Mouse (Mus musculus) adrenal gland, postnatal 25 days (tissue): ENCODE measurements around the gene Klf7. TPM values are rescaled to one million over a fixed set of nuclear protein-coding genes. Genes with fewer than 3 reads are reported as not detected.
"Not testable (repeated sequence)": the region's sequence is repeated elsewhere in the genome, so short reads cannot be mapped to it uniquely, and the experiment has no call there.

Source experiments
- DNase-seq: peaks from one replicate; pipeline ENCODE4 v3.0.0; 2021; ENCODE audit warnings: mixed read lengths
- long read RNA-seq: library from polyadenylated mRNA; stranded (forward); transcript quantifications from one replicate; pipeline ENCODE4 v2.0.0, GENCODE M21; 2021
- total RNA-seq: library from RNA; stranded (reverse); gene quantifications from 2 replicates; pipeline ENCODE4 v1.2.3, GENCODE M21; 2021

The Klf7 gene
- total RNA-seq = 18.6 and 23.3 TPM in 2 replicates
- long read RNA-seq, full-length matches to known transcripts = 3 of 13 reads
- long read RNA-seq, partial matches to known transcripts = 4 of 13 reads
- long read RNA-seq, other reads (novel, unspliced or antisense) = 6 of 13 reads

DNA sequence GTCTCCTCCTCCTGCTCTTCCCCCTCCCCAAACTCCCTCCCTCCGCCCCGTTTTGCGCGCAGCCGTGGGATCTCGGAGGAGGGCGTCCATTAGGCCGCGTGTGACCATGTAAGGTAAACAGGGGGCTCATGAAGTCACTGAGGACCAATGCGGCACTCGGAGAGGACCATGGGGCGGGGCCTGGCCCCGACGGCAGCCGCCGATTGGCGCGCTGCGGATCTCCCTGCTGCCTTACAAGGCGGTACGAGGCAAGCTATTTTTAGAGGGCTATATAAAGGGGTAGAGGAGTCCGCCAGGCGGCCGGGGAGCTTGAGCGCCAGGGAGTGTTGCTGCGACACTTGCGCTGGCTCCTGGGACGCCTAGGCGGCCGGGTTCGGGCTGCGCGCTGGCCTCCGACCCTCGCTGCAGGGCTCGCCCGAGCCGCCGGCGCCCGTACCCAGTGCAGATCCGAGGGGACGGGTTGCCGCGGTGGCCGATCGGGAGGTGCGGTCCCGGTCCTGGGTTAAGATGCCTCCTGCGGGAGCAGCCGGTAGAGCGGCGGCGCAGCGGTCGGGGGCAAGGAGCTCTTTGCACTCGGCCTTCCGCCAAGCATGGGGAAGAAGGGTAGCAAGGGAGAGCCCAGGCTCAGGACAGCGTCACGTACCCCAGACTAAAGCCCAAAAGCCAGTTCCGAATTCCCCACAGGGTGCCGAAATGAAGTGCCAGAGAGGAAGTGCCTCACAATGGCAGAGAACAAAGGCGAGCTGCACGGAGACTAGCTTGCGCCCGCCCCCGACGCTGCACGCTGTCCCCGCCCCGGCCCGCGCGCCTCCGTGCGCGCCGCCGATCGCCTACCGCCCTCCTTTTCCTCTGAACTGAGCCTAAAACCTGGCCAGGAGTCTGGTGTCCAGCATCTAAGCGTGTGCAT lies at the start of gene Klf7:
TSS of gene Klf7 (minus strand) at position 724 of the 907 bp plus-strand sequence.
- peak; percentile 94 for DNase-seq

GRCm38 (mm10) chr1:64164526-64165062 lies 42.5 kb upstream of the Klf7 start:
- DNase-seq = no peak

- no peak for DNase-seq
Observed at GRCm38 (mm10) chr1:64158766-64159165, 36.7 kb upstream of the Klf7 start.

DNA sequence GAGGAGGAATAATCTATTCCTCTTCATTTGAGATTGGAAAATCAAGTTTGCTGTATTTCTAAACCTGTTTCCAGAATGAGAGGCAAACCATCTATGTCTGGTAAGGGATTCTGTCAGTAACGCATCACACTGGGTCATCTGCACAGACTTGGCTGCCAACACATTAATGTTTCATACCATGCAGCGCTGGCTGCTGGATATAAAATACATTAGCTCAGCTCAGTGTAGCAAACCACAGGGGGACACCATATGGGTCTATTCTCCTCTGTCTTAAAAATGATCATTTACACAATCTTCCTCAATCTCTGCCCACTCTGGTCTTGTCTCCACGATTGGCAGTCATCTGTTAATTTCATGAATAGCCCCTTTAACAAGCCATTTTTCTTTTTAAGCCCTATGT lies 27.1 kb upstream of the Klf7 start:
- DNase-seq = no peak

DNA sequence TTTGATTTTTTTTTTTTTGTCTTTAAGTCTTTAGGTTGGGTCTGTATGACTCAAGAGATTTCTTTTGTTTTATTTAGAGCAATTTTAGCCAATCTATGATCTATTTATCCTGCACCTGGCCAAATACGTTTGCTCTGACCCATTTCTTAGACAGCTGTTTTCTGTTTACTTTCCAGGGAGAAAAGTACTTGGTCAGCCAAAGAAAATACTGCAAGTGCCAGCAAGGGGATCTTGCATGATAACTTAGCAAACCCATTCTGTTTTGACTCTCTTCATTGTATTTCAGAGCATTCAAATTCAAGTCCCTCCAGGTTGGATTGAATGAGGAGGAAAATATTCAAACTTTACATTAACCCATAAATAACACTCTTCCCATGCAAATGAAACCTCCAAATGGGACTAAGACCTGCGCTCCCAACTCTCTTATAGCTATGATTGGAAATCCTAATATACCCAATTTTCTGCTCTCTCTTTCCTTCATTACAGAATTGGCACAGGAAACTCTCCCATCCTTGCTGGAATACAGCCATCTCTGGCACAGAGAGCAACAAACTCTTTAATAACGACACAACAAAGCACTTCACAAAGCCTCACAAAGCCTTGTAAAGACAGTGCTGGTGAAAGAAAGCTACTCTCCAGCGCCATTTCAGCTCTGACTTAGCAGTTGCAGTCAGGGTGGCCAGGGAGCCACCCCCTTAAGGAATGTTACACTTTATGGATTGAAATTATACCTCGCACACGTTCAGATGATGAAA lies 20.8 kb upstream of the Klf7 start:
- DNase-seq = no peak

DNA sequence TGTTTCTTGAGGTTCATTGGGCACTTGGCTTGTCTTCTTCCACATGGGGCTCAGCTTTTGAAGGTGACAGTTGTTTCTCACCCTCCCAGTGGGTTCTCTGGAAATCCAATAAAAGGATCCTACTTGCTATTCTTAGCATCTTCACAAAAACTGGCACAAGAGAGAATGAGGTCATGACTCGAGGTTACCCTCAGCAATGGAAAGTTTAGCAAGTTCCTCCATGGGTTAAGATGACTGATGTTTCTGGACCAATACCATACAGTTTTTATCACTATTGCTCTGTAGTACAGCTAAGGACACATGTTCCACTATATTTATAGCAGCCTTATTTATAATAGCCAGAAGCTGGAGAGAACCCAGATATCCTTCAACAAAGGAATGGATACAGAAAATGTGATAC lies 12.4 kb upstream of the Klf7 start:
- DNase-seq = no peak

GRCm38 (mm10) chr1:64126822-64127221 lies 4.7 kb upstream of the Klf7 start:
- DNase-seq = no peak

- DNase-seq = no peak
Observed at GRCm38 (mm10) chr1:64122466-64122830, 366 bp upstream of the Klf7 start.

DNA sequence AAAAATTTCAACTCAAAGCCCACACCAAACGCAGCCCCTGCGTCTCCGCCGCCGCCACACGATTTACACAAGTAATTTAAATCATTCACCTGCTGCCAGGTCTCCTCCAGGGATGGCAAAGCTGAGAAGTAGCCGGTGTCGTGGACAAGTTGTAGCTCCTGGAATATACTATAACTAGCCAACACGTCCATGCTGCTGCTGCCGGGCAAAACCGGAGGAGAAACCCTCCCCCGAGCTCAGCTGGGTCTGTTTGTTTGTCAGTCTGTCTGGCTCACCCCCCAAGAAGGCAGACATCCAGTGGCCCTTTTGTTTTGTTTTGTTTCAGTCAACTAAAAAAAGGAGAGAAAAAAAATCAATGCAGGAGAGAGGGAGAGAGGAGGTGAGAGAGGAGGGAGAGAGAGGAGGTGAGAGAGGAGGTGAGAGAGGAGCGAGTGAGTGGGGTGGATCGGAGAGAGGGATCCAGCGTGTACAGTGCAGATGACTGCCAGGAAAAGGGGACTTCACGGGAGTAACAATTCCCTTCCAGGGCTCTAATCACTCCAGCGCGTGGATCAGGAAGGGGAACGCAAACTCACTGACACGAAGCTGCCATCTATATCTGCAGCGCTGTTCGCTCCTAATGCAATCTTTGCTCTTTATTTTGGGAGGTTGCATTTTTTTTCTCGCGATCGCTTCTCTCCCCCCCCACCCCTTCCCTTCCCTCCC lies 1.1 kb downstream of the Klf7 start:
- peak; percentile 30 for DNase-seq

DNA sequence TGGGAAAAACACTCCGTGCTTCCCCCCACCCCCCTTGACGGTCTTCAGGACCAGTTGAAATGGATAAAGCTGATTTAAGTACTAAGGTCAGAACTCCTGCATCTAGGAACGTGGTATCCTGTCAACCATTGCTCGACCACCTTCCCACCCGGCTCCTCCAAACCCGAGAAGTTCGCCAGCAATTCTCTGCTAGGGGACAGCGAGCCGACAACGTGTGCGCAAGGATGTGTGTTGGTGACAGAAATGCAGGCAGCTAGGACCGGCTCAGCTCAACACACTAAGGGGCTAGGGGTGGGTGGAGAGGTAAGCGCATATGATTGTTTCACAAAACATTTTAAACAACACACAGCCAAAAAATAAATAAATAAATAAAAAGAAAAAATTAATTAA lies 1.7 kb downstream of the Klf7 start:
- DNase-seq = peak; percentile 24

GRCm38 (mm10) chr1:64119851-64120250 lies 2.2 kb downstream of the Klf7 start:
- no peak for DNase-seq

- DNase-seq = peak; percentile 12
Observed at GRCm38 (mm10) chr1:64119358-64119794, 2.7 kb downstream of the Klf7 start.

- DNase-seq = no peak
Observed at GRCm38 (mm10) chr1:64118285-64119170, 3.6 kb downstream of the Klf7 start.

DNA sequence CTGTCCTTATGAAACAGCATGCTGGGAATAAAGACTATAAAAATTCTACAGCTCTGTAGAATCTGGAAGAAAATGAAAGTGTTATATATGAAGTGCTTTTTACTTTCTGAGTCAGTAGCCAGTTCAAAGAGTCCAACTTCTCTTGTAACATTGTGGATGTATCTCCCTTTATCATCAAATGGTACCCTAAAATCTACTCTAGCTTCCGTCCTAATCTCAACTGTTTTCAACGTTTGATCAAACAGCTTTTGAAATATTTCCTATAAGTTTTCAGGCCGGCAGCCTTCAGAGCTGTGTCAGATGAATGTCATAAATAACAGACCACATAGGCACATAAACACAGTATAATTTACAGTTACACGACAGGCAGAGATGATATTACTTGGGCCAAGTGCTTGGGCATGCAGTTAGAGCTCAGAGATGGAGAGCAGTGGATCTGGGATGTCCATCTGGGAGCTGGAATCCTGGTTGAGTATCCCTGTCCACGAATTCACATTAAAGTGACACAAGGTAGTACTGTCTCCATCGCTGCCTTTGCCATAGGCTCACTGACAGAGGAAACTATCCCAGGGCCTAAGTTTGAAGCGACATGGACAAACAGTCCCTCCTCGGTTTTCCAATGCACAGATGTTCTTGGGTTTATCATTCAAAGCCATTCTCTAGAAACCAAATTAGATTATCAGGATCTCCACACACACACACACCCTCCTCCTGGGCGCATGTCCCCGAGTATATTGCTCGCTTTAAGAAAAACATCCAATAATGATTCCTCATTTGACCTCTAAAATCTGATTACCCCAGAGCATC lies 4.4 kb downstream of the Klf7 start:
- DNase-seq = no peak

DNA sequence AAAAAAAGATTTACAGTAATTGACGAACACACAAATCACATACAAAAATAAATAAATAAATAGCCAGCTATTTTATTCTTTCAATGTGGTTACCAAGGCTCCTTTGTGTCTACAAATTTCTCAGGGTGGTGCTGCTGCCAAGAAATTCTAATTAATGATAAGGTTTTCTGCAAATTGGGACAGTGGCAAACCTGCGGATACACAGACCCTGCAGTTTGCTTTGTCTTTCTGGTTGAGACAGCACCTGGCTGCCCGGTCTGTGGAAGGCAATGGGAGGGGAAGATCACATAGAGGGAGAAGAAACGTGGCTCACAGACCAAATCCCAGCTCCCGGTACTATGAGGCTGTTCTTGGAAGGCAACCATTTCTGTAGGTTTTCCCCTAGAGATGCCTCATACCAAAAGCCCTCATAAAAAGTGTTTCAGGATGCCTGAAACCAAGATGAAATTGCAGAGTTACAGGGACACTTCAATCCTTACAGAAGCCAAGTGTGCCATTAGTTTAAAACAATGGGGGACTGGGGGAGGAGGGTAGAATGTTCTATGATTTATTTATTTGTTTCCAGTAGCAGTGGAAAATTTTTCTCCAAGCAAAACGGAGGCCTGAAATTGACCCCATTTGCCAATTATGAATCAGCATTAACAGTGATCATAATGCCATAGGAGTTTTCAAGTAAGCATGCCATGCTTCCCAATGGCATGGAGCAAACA lies 5.2 kb downstream of the Klf7 start:
- no peak for DNase-seq

GRCm38 (mm10) chr1:64114579-64114978 lies 7.5 kb downstream of the Klf7 start:
- DNase-seq = no peak

- DNase-seq = not testable (repeated sequence)
Observed at GRCm38 (mm10) chr1:64108653-64109052, 13.4 kb downstream of the Klf7 start.

DNA sequence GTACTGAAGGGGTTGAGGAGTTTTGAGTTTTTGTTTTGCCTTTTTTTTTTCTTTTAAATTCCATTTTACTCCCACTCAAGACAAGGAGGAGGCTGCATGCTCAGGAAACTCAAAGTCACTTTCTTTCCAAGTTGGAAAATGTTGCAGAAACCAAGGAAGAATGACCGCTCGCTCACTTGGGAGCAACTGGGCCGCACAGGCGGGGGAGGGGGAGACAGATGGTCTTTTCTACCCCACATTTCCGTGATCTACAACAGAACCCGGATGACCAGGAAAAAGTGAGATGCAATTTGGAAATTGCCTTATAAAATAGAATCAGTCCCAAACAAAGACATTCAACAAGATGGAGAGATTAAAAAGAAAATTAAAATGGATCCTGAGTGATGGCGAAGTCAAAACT lies 14.6 kb downstream of the Klf7 start:
- DNase-seq = no peak

DNA sequence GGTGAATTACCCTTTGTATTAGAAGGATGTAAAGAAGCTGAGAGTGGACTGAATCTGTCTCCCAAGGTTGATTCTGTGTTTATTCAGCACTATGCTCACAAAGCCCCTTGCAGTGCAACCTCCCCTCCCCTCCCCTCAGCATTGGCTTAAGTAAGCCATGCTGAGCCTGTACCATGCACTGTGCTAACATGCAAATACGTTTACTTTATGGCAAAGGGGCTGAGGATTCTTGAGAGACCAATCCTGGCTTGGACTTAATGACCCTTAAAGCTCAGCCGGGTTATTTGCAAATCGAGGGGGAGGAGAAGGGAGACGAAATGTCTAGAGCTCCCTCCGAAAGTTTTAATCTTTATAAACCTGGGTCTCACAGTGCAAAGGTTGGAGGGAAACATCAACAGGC lies 16.0 kb downstream of the Klf7 start:
- no peak for DNase-seq
